Mouse (Mus musculus): Measurements from ENCODE around the gene Cldn4.
A peak's percentile ranks its signal among the peaks of the same experiment; 100 is the strongest.

Gene Cldn4

GRCm38 (mm10) chr5:134946857-134947255, at the start of gene Cldn4:
TSS of gene Cldn4 (minus strand) at chr5:134946934.
- DNase-seq (ENCODE audit: low spot score), result no peak

- DNase-seq (ENCODE audit: low spot score), result no peak
These were observed 45.8 kb upstream of the Cldn4 start for GRCm38 (mm10) chr5:134992566-134992965.

GRCm38 (mm10) chr5:134989741-134990140, 43.0 kb upstream of the Cldn4 start:
- DNase-seq (ENCODE audit: low spot score), result peak; percentile 52

GRCm38 (mm10) chr5:134989166-134989565, 42.4 kb upstream of the Cldn4 start:
- no peak for DNase-seq (ENCODE audit: low spot score)

GRCm38 (mm10) chr5:134986298-134987268, 39.8 kb upstream of the Cldn4 start:
- no peak for DNase-seq (ENCODE audit: low spot score)

GRCm38 (mm10) chr5:134985633-134986297, 39.0 kb upstream of the Cldn4 start, which contains the start of gene Cldn3:
TSS of gene Cldn3 (plus strand) at chr5:134986214.
- no peak for DNase-seq (ENCODE audit: low spot score)

GRCm38 (mm10) chr5:134983771-134984170, 37.0 kb upstream of the Cldn4 start:
- no peak for DNase-seq (ENCODE audit: low spot score)

- no peak for DNase-seq (ENCODE audit: low spot score)
These were observed 36.4 kb upstream of the Cldn4 start for GRCm38 (mm10) chr5:134983111-134983510.

GRCm38 (mm10) chr5:134981149-134981548, 34.4 kb upstream of the Cldn4 start:
- no peak for DNase-seq (ENCODE audit: low spot score)

- DNase-seq (ENCODE audit: low spot score), result no peak
These were observed 31.1 kb upstream of the Cldn4 start for GRCm38 (mm10) chr5:134977837-134978236.

- DNase-seq (ENCODE audit: low spot score), result no peak
These were observed 30.0 kb upstream of the Cldn4 start for GRCm38 (mm10) chr5:134976577-134977250.

GRCm38 (mm10) chr5:134976164-134976563, 29.4 kb upstream of the Cldn4 start:
- no peak for DNase-seq (ENCODE audit: low spot score)

- DNase-seq (ENCODE audit: low spot score), result no peak
These were observed 28.2 kb upstream of the Cldn4 start for GRCm38 (mm10) chr5:134974921-134975320.

- DNase-seq (ENCODE audit: low spot score), result no peak
These were observed 27.6 kb upstream of the Cldn4 start for GRCm38 (mm10) chr5:134974294-134974693.

- no peak for DNase-seq (ENCODE audit: low spot score)
These were observed 26.8 kb upstream of the Cldn4 start for GRCm38 (mm10) chr5:134973526-134973925.

GRCm38 (mm10) chr5:134973081-134973480, 26.3 kb upstream of the Cldn4 start:
- DNase-seq (ENCODE audit: low spot score), result no peak

GRCm38 (mm10) chr5:134970671-134971070, 23.9 kb upstream of the Cldn4 start:
- no peak for DNase-seq (ENCODE audit: low spot score)

GRCm38 (mm10) chr5:134967164-134967944, 20.6 kb upstream of the Cldn4 start:
- DNase-seq (ENCODE audit: low spot score), result no peak

- DNase-seq (ENCODE audit: low spot score), result no peak
These were observed 19.4 kb upstream of the Cldn4 start for GRCm38 (mm10) chr5:134965852-134966821.

- peak; percentile 86 for DNase-seq (ENCODE audit: low spot score)
These were observed 18.7 kb upstream of the Cldn4 start for GRCm38 (mm10) chr5:134965473-134965851.
